Mouse (Mus musculus): Measurements from ENCODE around the gene Pik3ap1. TPM values are rescaled to one million over a fixed set of nuclear protein-coding genes. Genes with fewer than 3 reads are reported as not detected.

The Pik3ap1 gene
- polyA plus RNA-seq, 1 experiment from 2014 or later: 5.7 TPM

- no peaks in the 10 kb centered on the region for H3K27me3 ChIP-seq (replicated peaks; ENCODE audit: control insufficient read depth, insufficient read depth, low read length)
These were observed 142.9 kb downstream of the Pik3ap1 start for GRCm38 (mm10) chr19:41241997-41242396.

GRCm38 (mm10) chr19:41233698-41234097 is 151.2 kb downstream of the Pik3ap1 start:
- Histone ChIP-seq H3K27me3 (replicated peaks; ENCODE audit: control insufficient read depth, insufficient read depth, low read length) (no peaks in the 10 kb centered on the region), H3K4me3 (ENCODE audit: low read length) (no peak overlapping the region), H3K36me3 (ENCODE audit: control insufficient read depth, insufficient read depth, low read length) (peaks cover 21% of the 10 kb centered on the region), H3K27ac (ENCODE audit: low read length) (no peak overlapping the region), H3K4me2 (ENCODE audit: low read depth, low read length) (no peak overlapping the region), H3K9ac (ENCODE audit: low read depth, low read length) (no peak overlapping the region), H3K9me3 (ENCODE audit: control insufficient read depth, low read length) (no peaks in the 10 kb centered on the region), H3K4me1 (ENCODE audit: control insufficient read depth, insufficient read depth, low read length) (no peaks in the 10 kb centered on the region)
- ATAC-seq: no peak
- WGBS: 91% methylated on average over 4 of the region's 4 CpGs

More at GRCm38 (mm10) chr19:41241997-41242396, 142.9 kb downstream of the Pik3ap1 start:
- H3K9me3 ChIP-seq (ENCODE audit: control insufficient read depth, low read length): no peaks in the 10 kb centered on the region
- H3K4me3 ChIP-seq (ENCODE audit: low read length): no peak overlapping the region
- H3K9ac ChIP-seq (ENCODE audit: low read depth, low read length): no peak overlapping the region
- peaks cover 24% of the 10 kb centered on the region for H3K36me3 ChIP-seq (ENCODE audit: control insufficient read depth, insufficient read depth, low read length)
- H3K4me2 ChIP-seq (ENCODE audit: low read depth, low read length): no peak overlapping the region
- 93% methylated on average over 5 of the region's 5 CpGs for WGBS
- H3K4me1 ChIP-seq (ENCODE audit: control insufficient read depth, insufficient read depth, low read length): no peaks in the 10 kb centered on the region
- ATAC-seq: no peak
- H3K27ac ChIP-seq (ENCODE audit: low read length): no peak overlapping the region

Other genes with a start within 250 kb of the Pik3ap1 start
- 0.06 and 0.10 TPM in 2 replicates for gene Tll2, start 178.3 kb downstream of the Pik3ap1 start, polyA plus RNA-seq (2015; fragmentation: Nextera tagmentation; extraction: Ambion mirVana)
- gene Tm9sf3, start 121.1 kb downstream of the Pik3ap1 start, polyA plus RNA-seq (2015; fragmentation: Nextera tagmentation; extraction: Ambion mirVana): 130 and 138 TPM in 2 replicates
- 19.0 and 20.8 TPM in 2 replicates for gene Lcor, start 97.5 kb upstream of the Pik3ap1 start, polyA plus RNA-seq (2015; fragmentation: Nextera tagmentation; extraction: Ambion mirVana)
- gene Gm340, start 197.3 kb upstream of the Pik3ap1 start, polyA plus RNA-seq (2015; fragmentation: Nextera tagmentation; extraction: Ambion mirVana): 1.9 TPM in 2 replicates

All from intestine, embryonic 16.5 days (tissue).